Mouse (Mus musculus): ENCODE results near the gene Kcnj9. TPM values are rescaled to one million over a fixed set of nuclear protein-coding genes. Genes with fewer than 3 reads are reported as not detected.

Gene Kcnj9
- polyA plus RNA-seq, 2 experiments = 0.02 TPM; not detected in 1

DNA sequence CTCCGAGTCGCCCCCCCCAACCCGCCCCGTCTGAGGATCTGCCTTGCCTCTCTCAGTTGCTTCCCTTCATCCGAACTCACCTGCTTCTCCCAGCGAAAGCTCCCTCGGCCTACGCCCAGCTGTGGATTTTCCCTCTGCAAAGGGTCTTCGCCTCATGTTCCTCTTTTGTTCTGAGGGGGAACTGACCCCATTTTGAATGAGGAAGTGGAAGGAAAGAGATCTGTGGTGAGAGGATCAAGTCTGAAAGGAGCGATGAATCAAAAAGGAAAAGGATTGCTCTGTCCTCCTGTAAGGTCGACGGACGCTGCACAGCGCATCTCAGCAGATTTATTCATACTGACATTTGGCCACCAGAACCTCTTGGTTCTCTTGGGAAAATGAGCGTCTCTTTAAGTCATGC, 6.7 kb upstream of the Kcnj9 start:
- Histone ChIP-seq H3K9me3 (ENCODE audit: control insufficient read depth, low read length) (no peaks in the 10 kb centered on the region), H3K4me1 (replicated peaks; ENCODE audit: control insufficient read depth in 2 of 2, insufficient read depth in 2 of 2, low read length in 1 of 2) (no peaks in the 10 kb centered on the region), H3K27me3 (ENCODE audit: control insufficient read depth, insufficient read depth, low read length) (peaks cover 22% of the 10 kb centered on the region), H3K9ac (replicated peaks) (no peak overlapping the region), H3K27ac (no peak overlapping the region), H3K36me3 (replicated peaks; ENCODE audit: control insufficient read depth, insufficient read depth, low read depth) (no peaks in the 10 kb centered on the region), H3K4me3 (ENCODE audit: insufficient read depth in 1 of 2, low read depth in 2 of 2, low read length in 2 of 2) (no peak overlapping the region), H3K4me2 (ENCODE audit: low read depth) (no peak overlapping the region)
- WGBS (ENCODE audit: insufficient replicate concordance) = 31% methylated on average over 15 of the region's 15 CpGs
- no peak for DNase-seq (ENCODE audit: low read depth in 3 of 3, low spot score in 3 of 3)
- ATAC-seq (ENCODE audit: insufficient read depth) = no peak
- TF ChIP-seq CTCF (IDR thresholded peaks at IDR 0.05; ENCODE audit: low read depth) = no peak
- TF ChIP-seq EP300 (IDR thresholded peaks at IDR 0.05; ENCODE audit: low read depth) = no peak

DNA sequence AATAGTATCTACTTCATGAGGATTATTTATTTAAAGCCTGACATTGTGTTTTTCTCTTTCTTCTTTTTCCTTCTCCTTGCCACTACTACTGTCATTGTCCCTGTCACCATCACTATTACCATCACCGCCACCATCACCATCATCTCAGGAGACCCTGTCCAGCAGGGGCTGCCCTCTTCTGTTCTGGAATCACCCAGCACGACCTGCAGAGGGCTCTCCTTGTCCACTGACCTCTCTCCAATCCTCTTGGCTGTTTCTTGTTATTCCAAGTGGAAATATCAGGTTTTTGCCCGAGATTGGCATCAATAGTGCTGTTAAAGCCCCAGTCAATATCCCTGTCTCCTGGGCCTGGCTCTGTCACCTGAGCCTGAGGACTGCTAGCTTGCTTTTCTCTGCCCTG, 4.4 kb upstream of the Kcnj9 start:
- WGBS (ENCODE audit: insufficient replicate concordance) = 25% methylated on average over 3 of the region's 3 CpGs
- no peak overlapping the region for H3K4me2 ChIP-seq (ENCODE audit: low read depth)
- ATAC-seq (ENCODE audit: insufficient read depth) = no peak

DNA sequence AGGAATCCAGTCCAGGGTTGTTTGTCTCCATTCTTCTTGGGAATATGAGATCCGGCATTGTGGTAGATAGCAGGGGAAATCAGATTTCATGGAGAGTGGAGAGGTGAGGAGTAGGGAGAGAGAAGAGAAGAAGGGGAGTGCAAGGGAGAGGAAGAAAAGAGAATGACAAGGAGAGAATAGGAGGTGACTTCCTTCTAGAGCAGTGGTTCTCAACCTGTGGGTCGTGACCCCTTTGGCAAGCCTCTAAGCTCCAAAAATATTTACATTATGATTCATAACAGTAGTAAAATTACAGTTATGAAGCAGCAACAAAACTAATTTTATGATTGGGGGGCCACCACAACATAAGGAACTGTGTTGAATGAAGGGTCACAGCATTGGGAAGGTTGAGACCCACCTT, 3.8 kb upstream of the Kcnj9 start:
- Histone ChIP-seq H3K4me1 (replicated peaks; ENCODE audit: control insufficient read depth in 2 of 2, insufficient read depth in 2 of 2, low read length in 1 of 2) (no peaks in the 10 kb centered on the region), H3K36me3 (replicated peaks; ENCODE audit: control insufficient read depth, insufficient read depth, low read depth) (no peaks in the 10 kb centered on the region), H3K9ac (replicated peaks) (no peak overlapping the region), H3K27ac (no peak overlapping the region), H3K4me2 (ENCODE audit: low read depth) (no peak overlapping the region), H3K9me3 (ENCODE audit: control insufficient read depth, low read length) (no peaks in the 10 kb centered on the region), H3K27me3 (ENCODE audit: control insufficient read depth, insufficient read depth, low read length) (peaks cover 9% of the 10 kb centered on the region), H3K4me3 (ENCODE audit: insufficient read depth in 1 of 2, low read depth in 2 of 2, low read length in 2 of 2) (no peak overlapping the region)
- WGBS (ENCODE audit: insufficient replicate concordance) = 44% methylated on average over 2 of the region's 2 CpGs
- ATAC-seq (ENCODE audit: insufficient read depth) = no peak
- DNase-seq (ENCODE audit: low read depth in 3 of 3, low spot score in 3 of 3) = no peak
- TF ChIP-seq EP300 (IDR thresholded peaks at IDR 0.05; ENCODE audit: low read depth) (no peak), CTCF (IDR thresholded peaks at IDR 0.05; ENCODE audit: low read depth) (no peak)

More for the DNA sequence above, 4.4 kb upstream of the Kcnj9 start:
- Histone ChIP-seq H3K36me3 (replicated peaks; ENCODE audit: control insufficient read depth, insufficient read depth, low read depth) (no peaks in the 10 kb centered on the region), H3K9ac (replicated peaks) (no peak overlapping the region), H3K4me3 (ENCODE audit: insufficient read depth in 1 of 2, low read depth in 2 of 2, low read length in 2 of 2) (no peak overlapping the region), H3K9me3 (ENCODE audit: control insufficient read depth, low read length) (no peaks in the 10 kb centered on the region), H3K27me3 (ENCODE audit: control insufficient read depth, insufficient read depth, low read length) (peaks cover 11% of the 10 kb centered on the region), H3K27ac (no peak overlapping the region), H3K4me1 (replicated peaks; ENCODE audit: control insufficient read depth in 2 of 2, insufficient read depth in 2 of 2, low read length in 1 of 2) (no peaks in the 10 kb centered on the region)
- TF ChIP-seq EP300 (IDR thresholded peaks at IDR 0.05; ENCODE audit: low read depth) (no peak), CTCF (IDR thresholded peaks at IDR 0.05; ENCODE audit: low read depth) (peak; percentile 32; the same call in 1 of the 2 replicates)
- DNase-seq (ENCODE audit: low read depth in 3 of 3, low spot score in 3 of 3) = no peak

DNA sequence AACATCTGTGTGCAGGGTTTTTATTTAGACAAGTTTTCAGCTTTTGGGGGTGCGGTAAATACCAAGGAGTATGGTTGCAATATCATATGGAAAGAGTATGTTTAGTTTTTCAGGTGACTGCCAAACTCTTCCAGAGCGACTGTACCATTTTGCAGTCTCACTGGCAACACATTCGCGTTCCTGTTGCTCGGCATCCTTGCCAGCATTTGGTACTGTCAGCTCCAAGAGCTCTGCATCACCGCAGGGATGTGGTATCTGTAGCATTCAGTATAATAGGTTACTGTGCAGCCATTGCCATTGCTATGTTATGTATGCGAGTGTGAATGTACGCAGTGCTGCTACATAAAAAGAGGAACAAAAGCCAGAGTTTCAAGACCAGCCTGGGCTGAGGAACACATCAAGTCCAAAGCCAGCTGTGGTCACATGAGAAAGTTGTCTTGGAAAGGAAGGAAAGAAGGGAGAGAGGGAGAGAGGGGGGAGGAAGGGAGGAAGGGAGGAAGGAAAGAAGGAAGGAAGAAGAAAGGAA, 2.4 kb upstream of the Kcnj9 start:
- ATAC-seq (ENCODE audit: insufficient read depth) = no peak
- Histone ChIP-seq H3K4me1 (replicated peaks; ENCODE audit: control insufficient read depth in 2 of 2, insufficient read depth in 2 of 2, low read length in 1 of 2) (no peaks in the 10 kb centered on the region), H3K36me3 (replicated peaks; ENCODE audit: control insufficient read depth, insufficient read depth, low read depth) (no peaks in the 10 kb centered on the region), H3K4me3 (ENCODE audit: insufficient read depth in 1 of 2, low read depth in 2 of 2, low read length in 2 of 2) (no peak overlapping the region), H3K9ac (replicated peaks) (no peak overlapping the region), H3K27me3 (ENCODE audit: control insufficient read depth, insufficient read depth, low read length) (peaks cover 16% of the 10 kb centered on the region), H3K27ac (no peak overlapping the region), H3K9me3 (ENCODE audit: control insufficient read depth, low read length) (no peaks in the 10 kb centered on the region), H3K4me2 (ENCODE audit: low read depth) (no peak overlapping the region)
- no peak for DNase-seq (ENCODE audit: low read depth in 3 of 3, low spot score in 3 of 3)
- TF ChIP-seq EP300 (IDR thresholded peaks at IDR 0.05; ENCODE audit: low read depth) (no peak), CTCF (IDR thresholded peaks at IDR 0.05; ENCODE audit: low read depth) (no peak)
- 40% methylated on average over 8 of the region's 8 CpGs for WGBS (ENCODE audit: insufficient replicate concordance)

DNA sequence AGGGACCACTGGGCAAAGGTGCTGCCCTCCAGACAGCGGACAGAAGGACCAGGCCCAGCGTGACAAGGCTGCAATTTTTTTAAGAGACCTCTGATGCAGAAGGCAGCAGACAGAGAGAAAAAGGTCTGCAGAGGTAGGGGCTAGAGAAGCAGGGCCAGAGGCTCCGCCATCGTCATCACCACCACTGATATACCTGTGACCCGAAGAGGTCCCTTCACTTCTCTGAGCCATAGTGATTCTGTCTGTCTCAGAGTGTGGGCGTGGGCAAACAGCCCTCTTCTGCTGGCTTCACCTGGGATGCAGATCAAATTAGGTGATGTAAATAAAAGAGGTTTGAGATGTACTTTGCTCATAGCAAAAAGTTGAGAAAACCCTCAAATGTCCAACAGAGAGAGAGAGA, 498 bp upstream of the Kcnj9 start:
- Histone ChIP-seq H3K4me2 (ENCODE audit: low read depth) (no peak overlapping the region), H3K4me3 (ENCODE audit: insufficient read depth in 1 of 2, low read depth in 2 of 2, low read length in 2 of 2) (no peak overlapping the region), H3K9ac (replicated peaks) (no peak overlapping the region), H3K27me3 (ENCODE audit: control insufficient read depth, insufficient read depth, low read length) (peaks cover 32% of the 10 kb centered on the region), H3K27ac (no peak overlapping the region), H3K36me3 (replicated peaks; ENCODE audit: control insufficient read depth, insufficient read depth, low read depth) (no peaks in the 10 kb centered on the region), H3K4me1 (replicated peaks; ENCODE audit: control insufficient read depth in 2 of 2, insufficient read depth in 2 of 2, low read length in 1 of 2) (no peaks in the 10 kb centered on the region), H3K9me3 (ENCODE audit: control insufficient read depth, low read length) (no peaks in the 10 kb centered on the region)
- 54% methylated on average over 6 of the region's 6 CpGs for WGBS (ENCODE audit: insufficient replicate concordance)
- ATAC-seq (ENCODE audit: insufficient read depth) = no peak
- TF ChIP-seq CTCF (IDR thresholded peaks at IDR 0.05; ENCODE audit: low read depth) (no peak), EP300 (IDR thresholded peaks at IDR 0.05; ENCODE audit: low read depth) (no peak)
- no peak for DNase-seq (ENCODE audit: low read depth in 3 of 3, low spot score in 3 of 3)

Measured in liver, embryonic 14.5 days (tissue).